Mouse (Mus musculus): Measurements from ENCODE around the gene Fam50b.

The Fam50b gene

GRCm38 (mm10) chr13:34734686-34735085 is at the start of gene Fam50b:
Gene Fam50b (plus strand): TSS chr13:34734850.
- peak; percentile 54 for DNase-seq (ENCODE audit: low spot score)

- DNase-seq (ENCODE audit: low spot score) = peak; percentile 34
Measured at GRCm38 (mm10) chr13:34685008-34685765, 49.5 kb upstream of the Fam50b start.

- DNase-seq (ENCODE audit: low spot score) = no peak
Measured at GRCm38 (mm10) chr13:34691049-34691448, 43.6 kb upstream of the Fam50b start.

GRCm38 (mm10) chr13:34693111-34693510 is 41.5 kb upstream of the Fam50b start:
- DNase-seq (ENCODE audit: low spot score) = no peak

- DNase-seq (ENCODE audit: low spot score) = no peak
Measured at GRCm38 (mm10) chr13:34696734-34697332, 37.8 kb upstream of the Fam50b start.

GRCm38 (mm10) chr13:34700091-34700490 is 34.6 kb upstream of the Fam50b start:
- DNase-seq (ENCODE audit: low spot score) = no peak

- no peak for DNase-seq (ENCODE audit: low spot score)
Measured at GRCm38 (mm10) chr13:34700630-34701029, 34.0 kb upstream of the Fam50b start.

- DNase-seq (ENCODE audit: low spot score) = no peak
Measured at GRCm38 (mm10) chr13:34703301-34703700, 31.3 kb upstream of the Fam50b start.

- no peak for DNase-seq (ENCODE audit: low spot score)
Measured at GRCm38 (mm10) chr13:34703795-34704194, 30.9 kb upstream of the Fam50b start.

- no peak for DNase-seq (ENCODE audit: low spot score)
Measured at GRCm38 (mm10) chr13:34704835-34705234, 29.8 kb upstream of the Fam50b start.

- DNase-seq (ENCODE audit: low spot score) = peak; percentile 67
Measured at GRCm38 (mm10) chr13:34708955-34709354, 25.7 kb upstream of the Fam50b start.

- no peak for DNase-seq (ENCODE audit: low spot score)
Measured at GRCm38 (mm10) chr13:34709566-34709965, 25.1 kb upstream of the Fam50b start.

GRCm38 (mm10) chr13:34711410-34711809 is 23.2 kb upstream of the Fam50b start:
- no peak for DNase-seq (ENCODE audit: low spot score)

- no peak for DNase-seq (ENCODE audit: low spot score)
Measured at GRCm38 (mm10) chr13:34712881-34713280, 21.8 kb upstream of the Fam50b start.

GRCm38 (mm10) chr13:34715437-34715838 is 19.2 kb upstream of the Fam50b start:
- DNase-seq (ENCODE audit: low spot score) = peak; percentile 28

GRCm38 (mm10) chr13:34724831-34725592 is 9.6 kb upstream of the Fam50b start:
- no peak for DNase-seq (ENCODE audit: low spot score)

GRCm38 (mm10) chr13:34725800-34726476 is 8.7 kb upstream of the Fam50b start:
- DNase-seq (ENCODE audit: low spot score) = peak; percentile 68

GRCm38 (mm10) chr13:34726477-34726805 is 8.2 kb upstream of the Fam50b start:
- DNase-seq (ENCODE audit: low spot score) = no peak

GRCm38 (mm10) chr13:34727060-34727459 is 7.6 kb upstream of the Fam50b start:
- no peak for DNase-seq (ENCODE audit: low spot score)

- DNase-seq (ENCODE audit: low spot score) = no peak
Measured at GRCm38 (mm10) chr13:34731551-34731950, 3.1 kb upstream of the Fam50b start.

GRCm38 (mm10) chr13:34733780-34734179 is 870 bp upstream of the Fam50b start:
- no peak for DNase-seq (ENCODE audit: low spot score)

- no peak for DNase-seq (ENCODE audit: low spot score)
Measured at GRCm38 (mm10) chr13:34737968-34738698, 3.5 kb downstream of the Fam50b start.

All from ovary, adult 18-20 months (tissue).